Mouse (Mus musculus): ENCODE measurements around the gene Gm973. TPM values are rescaled to one million over a fixed set of nuclear protein-coding genes. Genes with fewer than 3 reads are reported as not detected.

The Gm973 gene
- polyA plus RNA-seq, 1 experiment = not detected

DNA sequence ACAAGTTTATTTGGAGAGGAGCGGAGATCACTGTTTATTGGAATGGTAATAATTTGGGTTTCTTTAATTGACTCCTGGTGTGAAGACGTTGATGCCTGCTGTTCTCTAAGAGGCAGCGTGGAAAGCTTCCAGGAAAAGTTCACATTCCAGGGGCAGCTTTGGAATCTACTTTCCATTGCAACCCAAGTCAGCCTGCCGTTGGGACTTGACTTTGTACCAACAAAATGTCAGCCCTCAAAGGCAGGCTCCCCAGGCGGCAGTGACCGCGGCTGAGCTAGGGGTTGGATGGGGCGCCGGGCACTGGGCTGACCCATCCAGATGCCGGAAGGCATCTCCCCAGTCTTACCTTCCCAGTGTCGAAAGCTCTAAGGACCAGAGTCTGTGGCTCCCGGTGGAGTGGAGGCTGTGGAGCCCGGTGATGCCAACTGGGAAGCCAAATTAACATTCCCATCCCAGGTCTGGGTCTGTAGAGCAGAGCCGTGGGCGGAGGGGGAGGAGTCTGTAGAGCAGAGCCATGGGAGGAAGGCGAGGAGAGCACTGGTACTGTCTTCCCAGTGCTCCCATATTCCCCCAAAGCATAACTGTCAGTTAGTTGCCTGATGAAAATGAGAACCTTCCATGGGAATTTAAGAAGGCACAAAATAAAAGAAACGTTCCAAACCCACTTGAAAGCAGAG, 7.5 kb upstream of the Gm973 start:
- H3K27me3 ChIP-seq (ENCODE audit: control insufficient read depth, insufficient read depth, insufficient read length) = no peaks in the 10 kb centered on the region
- H3K79me2 ChIP-seq (ENCODE audit: control insufficient read depth, insufficient read depth) = no peaks in the 10 kb centered on the region
- no peaks in the 10 kb centered on the region for H3K79me3 ChIP-seq (ENCODE audit: low read depth)
- H3K36me3 ChIP-seq (ENCODE audit: control insufficient read depth, insufficient read depth) = no peaks in the 10 kb centered on the region
- TF ChIP-seq USF1 (IDR thresholded peaks at IDR 0.05; ENCODE audit: low read depth) (no peak), CEBPB (IDR thresholded peaks at IDR 0.05; ENCODE audit: low read depth) (no peak), MYOD1 (IDR thresholded peaks at IDR 0.05; ENCODE audit: control insufficient read depth, insufficient read length, low read depth) (no peak), FOSL1 (IDR thresholded peaks at IDR 0.05; ENCODE audit: insufficient read depth, low read length, poor library complexity, severe bottlenecking) (no peak), CTCF (IDR thresholded peaks at IDR 0.05; ENCODE audit: control insufficient read depth, insufficient read depth, insufficient read length) (no peak), MAX (IDR thresholded peaks at IDR 0.05) (no peak), MYOG (IDR thresholded peaks at IDR 0.05; ENCODE audit: control insufficient read depth, extremely low read depth, insufficient read length) (no peak)
- H3ac ChIP-seq (ENCODE audit: control insufficient read depth, insufficient read length, low read depth) = no peak overlapping the region
- H3K4me3 ChIP-seq (ENCODE audit: insufficient read depth, poor library complexity, severe bottlenecking) = no peak overlapping the region

DNA sequence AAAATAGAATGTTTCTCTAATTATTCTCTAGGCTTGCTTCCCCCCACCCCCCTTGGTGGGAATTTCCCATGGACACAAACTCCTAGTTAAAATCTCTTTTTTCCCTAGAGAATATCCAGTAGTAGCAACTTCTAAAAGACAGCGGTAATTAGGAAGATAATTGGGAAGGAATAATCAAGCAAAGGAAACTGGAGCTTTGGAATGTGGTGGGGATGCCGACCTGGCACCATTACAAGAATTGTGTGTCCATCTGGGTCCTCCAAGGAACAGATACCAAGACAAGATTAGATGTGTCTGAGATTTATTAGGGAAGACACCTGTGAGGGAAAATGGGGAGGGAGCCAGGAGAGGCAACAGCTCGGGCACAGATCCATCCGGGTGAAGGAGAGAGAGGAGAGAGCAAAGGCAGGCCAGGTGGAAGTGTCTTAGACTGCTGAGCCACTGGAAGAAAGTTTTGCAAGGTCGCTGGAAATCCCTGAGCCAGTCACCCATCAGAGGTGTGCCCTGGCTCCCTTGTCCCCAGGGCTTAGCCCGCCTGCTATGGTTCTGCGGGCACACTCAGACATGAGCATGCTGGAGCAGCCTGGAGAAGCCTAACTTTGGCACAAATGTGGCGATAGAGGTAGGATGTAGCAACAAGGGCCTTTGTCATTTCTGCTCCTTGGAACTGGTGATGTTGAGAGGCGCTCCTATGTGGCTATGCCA, 4.3 kb upstream of the Gm973 start:
- H3ac ChIP-seq (ENCODE audit: control insufficient read depth, insufficient read length, low read depth) = no peak overlapping the region
- no peak overlapping the region for H3K4me3 ChIP-seq (ENCODE audit: insufficient read depth, poor library complexity, severe bottlenecking)
- H3K79me2 ChIP-seq (ENCODE audit: control insufficient read depth, insufficient read depth) = no peaks in the 10 kb centered on the region
- H3K79me3 ChIP-seq (ENCODE audit: low read depth) = no peaks in the 10 kb centered on the region
- H3K36me3 ChIP-seq (ENCODE audit: control insufficient read depth, insufficient read depth) = no peaks in the 10 kb centered on the region
- no peaks in the 10 kb centered on the region for H3K27me3 ChIP-seq (ENCODE audit: control insufficient read depth, insufficient read depth, insufficient read length)
- TF ChIP-seq CTCF (IDR thresholded peaks at IDR 0.05; ENCODE audit: control insufficient read depth, insufficient read depth, insufficient read length) = no peak
- TF ChIP-seq MAX (IDR thresholded peaks at IDR 0.05) = no peak
- no peak for TF ChIP-seq MYOG (IDR thresholded peaks at IDR 0.05; ENCODE audit: control insufficient read depth, extremely low read depth, insufficient read length)
- TF ChIP-seq CEBPB (IDR thresholded peaks at IDR 0.05; ENCODE audit: low read depth) = no peak
- no peak for TF ChIP-seq FOSL1 (IDR thresholded peaks at IDR 0.05; ENCODE audit: insufficient read depth, low read length, poor library complexity, severe bottlenecking)
- no peak for TF ChIP-seq MYOD1 (IDR thresholded peaks at IDR 0.05; ENCODE audit: control insufficient read depth, insufficient read length, low read depth)
- TF ChIP-seq USF1 (IDR thresholded peaks at IDR 0.05; ENCODE audit: low read depth) = no peak

DNA sequence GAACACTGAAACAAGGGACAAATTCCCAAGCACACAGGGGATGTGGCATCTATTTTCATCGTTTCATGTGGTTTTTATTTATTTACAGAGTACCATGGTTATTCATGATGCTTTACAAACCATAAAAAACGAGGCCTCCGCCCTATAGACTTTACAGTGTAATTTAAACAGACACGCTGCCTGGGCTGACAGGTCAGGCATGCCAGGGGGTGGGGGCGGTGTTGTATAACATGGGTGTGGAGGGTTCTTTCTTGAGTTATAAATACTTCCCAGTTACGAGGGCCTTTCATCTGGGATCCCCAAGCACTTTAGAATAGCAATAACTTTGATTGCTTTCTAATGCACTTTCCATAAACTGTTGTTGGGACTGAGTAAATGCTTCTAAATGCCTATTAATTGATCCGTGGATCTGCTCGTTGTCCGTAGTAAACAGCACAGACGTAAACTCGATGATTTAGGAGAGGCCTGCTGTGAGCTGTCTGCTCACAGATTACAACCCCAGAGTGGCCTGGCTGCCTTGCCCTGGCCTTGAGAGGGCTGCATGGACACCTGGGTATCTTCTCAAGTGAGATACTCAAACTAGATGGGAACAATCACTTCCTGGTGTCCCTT, 4.3 kb downstream of the Gm973 start:
- no peaks in the 10 kb centered on the region for H3K79me2 ChIP-seq (ENCODE audit: control insufficient read depth, insufficient read depth)
- TF ChIP-seq MYOD1 (IDR thresholded peaks at IDR 0.05; ENCODE audit: control insufficient read depth, insufficient read length, low read depth) (no peak), MYOG (IDR thresholded peaks at IDR 0.05; ENCODE audit: control insufficient read depth, extremely low read depth, insufficient read length) (no peak), FOSL1 (IDR thresholded peaks at IDR 0.05; ENCODE audit: insufficient read depth, low read length, poor library complexity, severe bottlenecking) (no peak), CTCF (IDR thresholded peaks at IDR 0.05; ENCODE audit: control insufficient read depth, insufficient read depth, insufficient read length) (no peak), USF1 (IDR thresholded peaks at IDR 0.05; ENCODE audit: low read depth) (no peak), CEBPB (IDR thresholded peaks at IDR 0.05; ENCODE audit: low read depth) (no peak), MAX (IDR thresholded peaks at IDR 0.05) (no peak)
- no peak overlapping the region for H3K4me3 ChIP-seq (ENCODE audit: insufficient read depth, poor library complexity, severe bottlenecking)
- H3K79me3 ChIP-seq (ENCODE audit: low read depth) = no peaks in the 10 kb centered on the region
- H3ac ChIP-seq (ENCODE audit: control insufficient read depth, insufficient read length, low read depth) = no peak overlapping the region
- no peaks in the 10 kb centered on the region for H3K36me3 ChIP-seq (ENCODE audit: control insufficient read depth, insufficient read depth)
- H3K27me3 ChIP-seq (ENCODE audit: control insufficient read depth, insufficient read depth, insufficient read length) = no peaks in the 10 kb centered on the region

DNA sequence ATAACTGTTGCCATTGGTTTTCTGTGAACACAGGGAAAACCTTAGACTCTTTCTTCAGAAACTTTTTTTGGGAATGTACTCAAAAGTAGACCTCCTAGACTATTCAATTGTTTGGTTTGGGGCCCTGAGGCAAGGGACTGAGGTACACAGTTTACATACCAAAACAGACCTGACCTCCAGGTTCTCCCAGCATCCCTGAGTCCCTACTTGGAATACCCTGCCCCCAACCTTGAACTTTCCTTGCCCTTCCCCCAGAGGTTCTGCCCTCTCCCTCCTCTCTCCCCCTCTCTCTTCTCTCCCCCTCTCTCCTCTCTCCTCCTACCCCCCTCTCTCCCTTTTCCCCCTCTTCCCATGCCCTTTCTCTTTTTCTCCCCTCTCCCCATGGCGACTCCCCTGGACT, 6.4 kb downstream of the Gm973 start:
- Histone ChIP-seq H3K4me3 (ENCODE audit: insufficient read depth, poor library complexity, severe bottlenecking) (no peak overlapping the region), H3K27me3 (ENCODE audit: control insufficient read depth, insufficient read depth, insufficient read length) (no peaks in the 10 kb centered on the region), H3K36me3 (ENCODE audit: control insufficient read depth, insufficient read depth) (no peaks in the 10 kb centered on the region), H3K79me2 (ENCODE audit: control insufficient read depth, insufficient read depth) (no peaks in the 10 kb centered on the region), H3K79me3 (ENCODE audit: low read depth) (no peaks in the 10 kb centered on the region), H3ac (ENCODE audit: control insufficient read depth, insufficient read length, low read depth) (no peak overlapping the region)
- TF ChIP-seq MYOD1 (IDR thresholded peaks at IDR 0.05; ENCODE audit: control insufficient read depth, insufficient read length, low read depth) (no peak), USF1 (IDR thresholded peaks at IDR 0.05; ENCODE audit: low read depth) (no peak), CEBPB (IDR thresholded peaks at IDR 0.05; ENCODE audit: low read depth) (no peak)

DNA sequence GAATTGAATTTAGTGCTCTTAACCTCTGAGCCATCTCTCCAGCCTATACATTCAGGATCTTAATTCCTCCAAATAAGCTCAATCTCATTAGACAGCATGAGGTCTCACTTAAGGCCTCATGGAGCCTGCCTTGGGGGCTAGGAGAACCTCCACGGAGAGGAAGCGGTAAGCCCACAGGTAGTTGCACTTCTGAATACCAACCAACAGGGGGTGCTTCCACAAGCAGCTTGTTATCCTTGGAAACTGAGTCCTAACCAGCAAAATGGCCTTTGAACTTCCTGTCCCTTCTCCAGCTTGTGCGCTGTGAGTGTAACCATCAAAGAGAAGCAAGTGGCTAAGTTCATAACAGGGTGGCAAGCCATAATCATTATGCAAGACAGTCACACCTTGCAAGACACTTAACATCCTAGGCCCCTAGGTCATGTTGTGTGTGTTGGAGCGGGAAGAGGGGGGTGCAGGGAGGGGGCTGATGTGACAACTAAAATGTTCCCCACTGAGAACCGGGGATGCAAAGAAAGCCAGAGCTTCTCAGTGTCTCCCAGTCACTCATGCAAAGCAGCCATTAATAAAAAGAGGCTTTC, 7.4 kb downstream of the Gm973 start:
- Histone ChIP-seq H3K4me3 (ENCODE audit: insufficient read depth, poor library complexity, severe bottlenecking) (no peak overlapping the region), H3ac (ENCODE audit: control insufficient read depth, insufficient read length, low read depth) (no peak overlapping the region), H3K27me3 (ENCODE audit: control insufficient read depth, insufficient read depth, insufficient read length) (no peaks in the 10 kb centered on the region), H3K79me3 (ENCODE audit: low read depth) (no peaks in the 10 kb centered on the region), H3K36me3 (ENCODE audit: control insufficient read depth, insufficient read depth) (no peaks in the 10 kb centered on the region), H3K79me2 (ENCODE audit: control insufficient read depth, insufficient read depth) (no peaks in the 10 kb centered on the region)
- TF ChIP-seq CEBPB (IDR thresholded peaks at IDR 0.05; ENCODE audit: low read depth) (no peak), MAX (IDR thresholded peaks at IDR 0.05) (no peak), FOSL1 (IDR thresholded peaks at IDR 0.05; ENCODE audit: insufficient read depth, low read length, poor library complexity, severe bottlenecking) (no peak), MYOG (IDR thresholded peaks at IDR 0.05; ENCODE audit: control insufficient read depth, extremely low read depth, insufficient read length) (no peak), CTCF (IDR thresholded peaks at IDR 0.05; ENCODE audit: control insufficient read depth, insufficient read depth, insufficient read length) (no peak), USF1 (IDR thresholded peaks at IDR 0.05; ENCODE audit: low read depth) (no peak), MYOD1 (IDR thresholded peaks at IDR 0.05; ENCODE audit: control insufficient read depth, insufficient read length, low read depth) (no peak)

Measured in C2C12 (cell line).